Mouse (Mus musculus) intestine, embryonic 14.5 days (tissue): Measurements from ENCODE around the gene Gm18596. TPM values are rescaled to one million over a fixed set of nuclear protein-coding genes. Genes with fewer than 3 reads are reported as not detected.
"Not testable (repeated sequence)": the region's sequence is repeated elsewhere in the genome, so short reads cannot be mapped to it uniquely, and the experiment has no call there.

Experiments
- ATAC-seq: fragments of 200-750 bp; cut with Nextera tagmentation; replicated peaks from 2 replicates; pipeline ENCODE4 v1.8.0; 2017; ENCODE audit warnings: low read depth, moderate number of reproducible peaks, moderate TSS enrichment, moderate library complexity; ENCODE audit not compliant: low FRiP score, low TSS enrichment
- DNase-seq: peaks from one replicate; pipeline ENCODE4 v3.0.0-alpha.2; 2018; ENCODE audit warnings: low spot score
- H3K27ac ChIP-seq: fragments of 300-500 bp; sonication (generic); 2 replicates; pipeline ENCODE4 v1.5.1; 2014; ENCODE audit warnings: low read depth, mild to moderate bottlenecking, control low read depth
- H3K27me3 ChIP-seq: fragments of 300-500 bp; sonication (generic); replicated peaks from 2 replicates; pipeline ENCODE4 v1.6.1; 2014; ENCODE audit warnings: low read length, control low read depth; ENCODE audit not compliant: control insufficient read depth, insufficient read depth
- H3K36me3 ChIP-seq: fragments of 300-500 bp; sonication (generic); 2 replicates; pipeline ENCODE4 v1.6.1; 2014; ENCODE audit warnings: low read length, control low read depth; ENCODE audit not compliant: control insufficient read depth, insufficient read depth
- H3K4me1 ChIP-seq: fragments of 300-500 bp; sonication (generic); replicated peaks from 2 replicates; pipeline ENCODE4 v1.6.1; 2014; ENCODE audit warnings: low read length, control low read depth, mixed read lengths; ENCODE audit not compliant: control insufficient read depth, insufficient read depth
- H3K4me2 ChIP-seq: fragments of 300-500 bp; sonication (generic); 2 replicates; pipeline ENCODE4 v1.6.1; 2014; ENCODE audit warnings: low read length
- H3K4me3 ChIP-seq: fragments of 300-500 bp; sonication (generic); 2 replicates; pipeline ENCODE4 v1.5.1; 2014; ENCODE audit warnings: low read depth, low read length, control low read depth, mixed read lengths
- H3K9ac ChIP-seq: fragments of 300-500 bp; sonication (generic); 2 replicates; pipeline ENCODE4 v1.6.1; 2014; ENCODE audit warnings: mild to moderate bottlenecking, low read length
- H3K9me3 ChIP-seq: fragments of 300-500 bp; sonication (generic); 2 replicates; pipeline ENCODE4 v1.6.1; 2016; ENCODE audit warnings: low read length, control low read depth; ENCODE audit not compliant: control insufficient read depth
- WGBS: fragments of 180-500 bp; shearing (Covaris S2); extraction: QIAGEN DNeasy Blood & Tissue Kit; methylation state at CpG from one replicate; pipeline ENCODE4 v1.1.7; 2014; 5-methylcytosine and 5-hydroxymethylcytosine counted together
- polyA plus RNA-seq: library from polyadenylated mRNA; unstranded; fragments of >200 nt; fragmentation: Nextera tagmentation; extraction: Ambion mirVana; gene quantifications from 2 replicates; pipeline ENCODE4 v1.2.1, GENCODE M21; 2014

Gene Gm18596
- polyA plus RNA-seq, result not detected in 2 replicates

GRCm38 (mm10) chr10:77741924-77742688 is at the start of gene Gm18596:
Gm18596 (minus strand) TSS chr10:77742638.
- H3K27ac ChIP-seq, H3K4me3 ChIP-seq, ATAC-seq, H3K27me3 ChIP-seq, H3K36me3 ChIP-seq, H3K4me2 ChIP-seq, DNase-seq, H3K9me3 ChIP-seq, H3K9ac ChIP-seq, H3K4me1 ChIP-seq: not testable (repeated sequence)
- WGBS, result 55% methylated on average over 4 of the region's 5 CpGs

- no peaks in the 10 kb centered on the region for H3K36me3 ChIP-seq
- WGBS, result 81% methylated on average over 2 of the region's 2 CpGs
- no peak for DNase-seq
- no peaks in the 10 kb centered on the region for H3K4me1 ChIP-seq
- H3K27me3 ChIP-seq, result no peaks in the 10 kb centered on the region
- H3K9ac ChIP-seq, result no peak overlapping the region
- no peaks in the 10 kb centered on the region for H3K9me3 ChIP-seq
- no peak overlapping the region for H3K4me3 ChIP-seq
- H3K27ac ChIP-seq, result no peak overlapping the region
- ATAC-seq, result no peak
- H3K4me2 ChIP-seq, result no peak overlapping the region
These were observed 46.2 kb upstream of the Gm18596 start for GRCm38 (mm10) chr10:77788621-77789020.

- not testable (repeated sequence) for H3K4me1 ChIP-seq, DNase-seq, H3K4me2 ChIP-seq, H3K4me3 ChIP-seq, H3K9me3 ChIP-seq, H3K27me3 ChIP-seq, ATAC-seq, H3K27ac ChIP-seq, H3K36me3 ChIP-seq, H3K9ac ChIP-seq
- WGBS, result no CpG with 5 or more reads among the region's 1 CpGs
These were observed 45.4 kb upstream of the Gm18596 start, which contains the start of gene Gm7137 for GRCm38 (mm10) chr10:77787876-77788275. Gm7137 (minus strand) TSS chr10:77788200.

GRCm38 (mm10) chr10:77783396-77783795 is 41.0 kb upstream of the Gm18596 start:
- not testable (repeated sequence) for H3K27ac ChIP-seq, H3K4me2 ChIP-seq, ATAC-seq, H3K9me3 ChIP-seq, H3K4me1 ChIP-seq, DNase-seq, H3K4me3 ChIP-seq, H3K27me3 ChIP-seq, H3K36me3 ChIP-seq, H3K9ac ChIP-seq
- WGBS, result 95% methylated on average over 1 of the region's 3 CpGs

- not testable (repeated sequence) for DNase-seq, H3K36me3 ChIP-seq, H3K4me1 ChIP-seq, H3K4me3 ChIP-seq, ATAC-seq, H3K27ac ChIP-seq, H3K4me2 ChIP-seq, H3K9ac ChIP-seq, H3K27me3 ChIP-seq, H3K9me3 ChIP-seq
- WGBS, result no CpG with 5 or more reads among the region's 1 CpGs
These were observed 40.0 kb upstream of the Gm18596 start, which contains the start of gene Gm3250 for GRCm38 (mm10) chr10:77782442-77782841. Gm3250 (minus strand) TSS chr10:77782542.

GRCm38 (mm10) chr10:77776844-77777243 is 34.4 kb upstream of the Gm18596 start, which contains the start of gene Gm7138:
Gm7138 (minus strand) TSS chr10:77776944.
- H3K9me3 ChIP-seq, H3K27me3 ChIP-seq, H3K36me3 ChIP-seq, H3K27ac ChIP-seq, H3K4me2 ChIP-seq, H3K9ac ChIP-seq, H3K4me3 ChIP-seq, DNase-seq, H3K4me1 ChIP-seq, ATAC-seq: not testable (repeated sequence)
- 58% methylated on average over 1 of the region's 1 CpGs for WGBS

GRCm38 (mm10) chr10:77772142-77772541 is 29.7 kb upstream of the Gm18596 start:
- H3K4me3 ChIP-seq, H3K27ac ChIP-seq, H3K9ac ChIP-seq, H3K9me3 ChIP-seq, H3K4me2 ChIP-seq, H3K36me3 ChIP-seq, DNase-seq, ATAC-seq, H3K27me3 ChIP-seq, H3K4me1 ChIP-seq: not testable (repeated sequence)
- WGBS, result 90% methylated on average over 1 of the region's 3 CpGs

- not testable (repeated sequence) for H3K4me3 ChIP-seq, H3K36me3 ChIP-seq, H3K27ac ChIP-seq, H3K9me3 ChIP-seq, H3K27me3 ChIP-seq, ATAC-seq, H3K9ac ChIP-seq, H3K4me2 ChIP-seq, H3K4me1 ChIP-seq, DNase-seq
- WGBS, result 75% methylated on average over 1 of the region's 1 CpGs
These were observed 28.8 kb upstream of the Gm18596 start, which contains the start of gene Gm3238 for GRCm38 (mm10) chr10:77771225-77771624. Gm3238 (minus strand) TSS chr10:77771325.

GRCm38 (mm10) chr10:77769727-77770126 is 27.3 kb upstream of the Gm18596 start:
- no peaks in the 10 kb centered on the region for H3K9me3 ChIP-seq
- ATAC-seq (no peak), DNase-seq (no peak)
- H3K4me1 ChIP-seq, result no peaks in the 10 kb centered on the region
- no peak overlapping the region for H3K4me2 ChIP-seq
- H3K36me3 ChIP-seq, result no peaks in the 10 kb centered on the region
- H3K9ac ChIP-seq, result no peak overlapping the region
- WGBS, result 81% methylated on average over 1 of the region's 1 CpGs
- no peak overlapping the region for H3K27ac ChIP-seq
- no peaks in the 10 kb centered on the region for H3K27me3 ChIP-seq
- H3K4me3 ChIP-seq, result no peak overlapping the region
